Mouse (Mus musculus): ENCODE measurements around the gene Ina. TPM values are rescaled to one million over a fixed set of nuclear protein-coding genes. Genes with fewer than 3 reads are reported as not detected.
"Not testable (repeated sequence)": the region's sequence is repeated elsewhere in the genome, so short reads cannot be mapped to it uniquely, and the experiment has no call there.

Gene Ina
- total RNA-seq, 2 experiments from 2014 or later = 197 to 202 TPM

DNA sequence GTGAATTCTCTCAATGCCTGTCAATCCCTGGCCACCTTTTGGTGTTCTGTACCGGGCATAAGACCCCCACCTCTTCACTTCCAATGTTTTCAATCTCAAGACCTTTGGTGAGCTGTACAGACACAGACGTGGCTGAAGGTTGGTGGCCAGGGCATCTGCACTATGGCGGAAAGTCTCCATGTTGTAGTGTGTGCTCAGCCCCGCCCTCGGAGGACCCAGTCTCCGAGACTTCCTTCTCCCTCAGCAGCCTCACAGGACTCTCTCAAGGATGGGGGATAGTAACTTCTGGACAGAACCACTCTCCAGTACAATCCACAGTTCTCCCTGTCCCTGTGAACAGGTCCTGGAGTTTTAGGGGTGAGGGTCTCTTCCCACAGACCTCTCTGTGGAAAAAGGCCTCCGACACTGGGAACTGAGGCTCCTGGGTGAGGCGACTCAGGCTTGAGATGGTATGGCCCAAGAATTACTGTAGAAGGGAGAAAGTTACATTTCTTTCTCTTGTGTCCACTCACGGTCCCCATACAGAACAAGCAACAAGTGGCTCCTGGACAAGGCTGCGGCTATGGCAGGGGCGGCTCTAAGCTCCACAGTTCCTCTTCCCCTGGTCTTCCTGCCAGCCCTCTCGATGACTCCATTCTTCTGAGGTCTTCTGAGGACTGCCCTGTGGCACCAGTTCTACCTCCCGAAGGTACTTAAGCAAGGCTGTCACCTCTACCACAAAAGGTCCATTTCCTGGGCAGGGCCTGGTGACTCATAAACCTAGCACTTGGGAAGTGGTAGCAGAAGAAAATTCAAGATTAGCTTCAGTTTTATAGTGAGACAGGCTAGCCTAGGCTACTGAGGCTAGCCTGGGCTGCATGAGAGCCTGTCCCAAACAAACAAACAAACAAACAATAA is 29.5 kb upstream of the Ina start:
- no peak for DNase-seq (ENCODE audit: low spot score in 2 of 2)

DNA sequence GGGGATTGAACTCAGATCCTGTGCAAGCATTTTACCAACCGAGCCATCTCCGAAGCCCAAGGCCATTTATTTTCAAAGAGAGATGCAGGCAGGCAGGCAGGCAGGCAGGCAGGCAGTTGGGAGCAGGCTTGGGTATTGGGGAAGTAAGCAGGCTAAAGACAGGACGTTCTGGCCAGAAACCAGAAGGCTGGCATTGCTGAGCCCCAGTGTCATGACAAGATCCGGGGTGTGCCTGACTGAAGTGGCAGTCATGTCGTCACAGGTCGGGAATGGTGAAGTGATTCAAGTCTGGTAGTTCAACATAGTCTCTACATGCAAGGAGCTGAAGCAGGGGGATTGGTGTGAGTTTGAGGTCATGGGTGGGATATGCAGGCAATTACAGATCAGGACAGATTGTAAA is 26.9 kb upstream of the Ina start:
- no peak for DNase-seq (ENCODE audit: low spot score in 2 of 2)

DNA sequence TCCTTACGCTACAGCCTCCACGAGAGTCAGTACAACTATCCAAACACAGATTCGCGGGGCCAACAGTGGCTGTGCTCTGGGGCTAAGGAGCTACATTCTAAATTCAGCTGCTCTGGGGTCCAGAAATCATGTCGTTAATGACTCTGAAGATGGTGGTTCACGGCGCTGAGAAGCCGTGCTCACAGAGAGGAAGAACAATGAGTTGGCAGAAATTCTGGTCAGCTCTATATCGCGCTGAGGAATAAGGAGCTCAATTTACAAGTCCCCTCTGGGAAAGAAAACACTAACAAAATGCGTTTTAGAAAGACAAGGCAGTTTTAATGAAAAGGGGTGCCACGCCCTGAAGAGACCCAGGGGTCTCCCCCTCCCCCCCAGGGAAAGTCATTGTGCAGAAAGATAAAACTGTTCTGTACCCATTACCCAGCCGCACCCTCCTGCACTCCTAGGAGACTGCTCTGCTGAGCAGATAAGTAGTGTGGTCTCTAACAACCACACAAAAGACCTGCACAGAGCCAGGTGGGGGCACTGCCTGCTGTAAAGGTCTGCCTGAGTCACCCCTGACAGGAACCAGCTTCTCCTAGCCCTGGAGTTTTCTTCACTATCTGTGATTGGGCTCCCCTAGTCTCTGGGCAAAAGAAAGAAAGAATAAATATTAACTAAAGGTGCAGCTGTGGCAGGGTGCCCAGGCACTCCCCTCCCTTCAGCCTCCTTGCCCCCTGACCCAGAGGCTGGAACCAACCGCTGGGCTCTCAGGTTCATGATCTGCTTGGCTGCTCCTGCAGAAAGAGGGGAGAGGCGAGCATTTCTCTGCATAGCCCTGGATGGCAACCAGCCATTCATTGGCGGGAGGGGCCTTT is 26.0 kb upstream of the Ina start:
- no peak for DNase-seq (ENCODE audit: low spot score in 2 of 2)

DNA sequence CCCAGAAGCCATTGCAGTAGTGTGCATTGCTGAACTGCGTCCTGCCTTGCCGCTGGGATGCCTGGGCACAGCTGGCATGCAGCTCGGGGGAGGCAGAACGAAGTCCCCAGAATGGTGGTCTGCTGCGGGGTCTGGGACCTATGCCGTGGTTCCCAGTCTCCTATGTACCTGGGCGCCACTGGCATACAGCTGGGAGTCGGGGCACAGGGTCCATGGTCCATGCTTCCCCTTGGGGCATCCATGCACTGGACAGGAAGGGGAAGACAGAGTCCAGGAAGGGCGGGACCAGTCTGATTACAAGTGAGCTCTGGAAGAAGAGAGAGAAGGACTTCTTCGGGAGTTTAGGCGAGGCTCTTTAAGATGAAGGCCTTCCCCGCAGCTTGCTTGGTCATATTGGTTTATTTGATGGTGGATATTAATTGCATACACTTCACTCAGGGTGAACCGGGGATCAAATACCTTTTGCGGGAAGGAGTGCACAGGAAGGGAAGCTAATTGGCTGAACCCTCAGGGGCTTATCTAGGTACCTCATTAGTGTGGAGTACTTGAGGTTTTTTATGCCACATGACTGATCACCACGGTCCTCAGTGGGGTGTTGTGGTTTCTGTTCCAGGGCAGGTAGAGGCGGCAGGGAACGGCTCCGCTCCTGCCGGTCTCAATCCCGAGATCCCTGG is 24.9 kb upstream of the Ina start:
- no peak for DNase-seq (ENCODE audit: low spot score in 2 of 2)

DNA sequence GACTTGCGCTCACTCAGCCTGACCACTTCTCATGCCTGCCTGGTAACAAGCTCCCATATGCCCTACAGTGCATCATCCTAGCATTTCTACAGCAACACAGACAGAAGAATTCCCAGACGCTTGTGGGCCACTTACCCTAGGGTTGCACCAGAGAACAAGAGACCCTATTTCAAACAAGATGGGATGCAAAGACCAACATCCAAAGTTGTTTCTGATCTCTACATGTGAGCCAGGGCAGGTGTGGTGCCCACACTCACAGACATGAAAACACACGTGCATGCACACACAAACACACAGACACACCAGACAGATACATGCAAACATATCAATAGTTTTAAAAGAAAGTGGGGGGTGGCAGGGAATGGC is 24.4 kb upstream of the Ina start:
- DNase-seq (ENCODE audit: low spot score in 2 of 2) = no peak

DNA sequence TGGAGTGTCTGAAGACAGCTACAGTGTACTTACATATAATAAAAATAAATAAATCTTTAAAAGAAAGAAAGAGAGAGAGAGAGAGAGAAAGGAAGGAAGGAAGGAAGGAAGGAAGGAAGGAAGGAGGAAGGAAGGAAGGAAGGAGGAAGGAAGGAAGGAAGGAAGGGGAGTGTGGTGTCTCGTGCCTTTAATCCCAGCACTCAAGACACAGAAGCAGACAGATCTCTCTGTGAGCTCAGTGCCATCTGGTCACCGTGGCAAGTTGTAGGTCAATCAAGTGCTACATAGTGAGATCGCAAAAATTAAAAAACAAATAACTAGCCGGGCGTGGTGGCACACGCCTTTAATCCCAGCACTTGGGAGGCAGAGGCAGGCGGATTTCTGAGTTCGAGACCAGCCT is 23.9 kb upstream of the Ina start:
- DNase-seq (ENCODE audit: low spot score in 2 of 2) = not testable (repeated sequence)

DNA sequence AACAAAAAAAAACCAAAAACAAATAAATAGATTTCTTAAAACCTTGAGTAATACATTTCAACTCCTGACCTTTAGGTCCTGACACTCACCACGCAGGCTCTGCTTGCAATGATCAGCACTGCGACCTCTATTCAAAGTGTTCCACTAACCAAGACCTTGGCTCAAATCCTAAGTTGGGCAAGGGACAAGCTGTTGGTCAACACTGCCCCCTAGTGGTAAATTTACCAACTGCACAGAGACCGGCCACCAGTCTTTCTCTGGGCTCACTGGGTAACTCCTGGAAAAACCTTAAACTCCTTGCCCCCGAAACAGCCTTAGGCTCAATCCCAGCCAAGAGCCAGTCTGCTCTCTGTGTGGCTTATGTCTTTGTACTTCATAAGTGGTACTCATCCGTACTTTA is 23.4 kb upstream of the Ina start:
- DNase-seq (ENCODE audit: low spot score in 2 of 2) = peak; percentile 91

DNA sequence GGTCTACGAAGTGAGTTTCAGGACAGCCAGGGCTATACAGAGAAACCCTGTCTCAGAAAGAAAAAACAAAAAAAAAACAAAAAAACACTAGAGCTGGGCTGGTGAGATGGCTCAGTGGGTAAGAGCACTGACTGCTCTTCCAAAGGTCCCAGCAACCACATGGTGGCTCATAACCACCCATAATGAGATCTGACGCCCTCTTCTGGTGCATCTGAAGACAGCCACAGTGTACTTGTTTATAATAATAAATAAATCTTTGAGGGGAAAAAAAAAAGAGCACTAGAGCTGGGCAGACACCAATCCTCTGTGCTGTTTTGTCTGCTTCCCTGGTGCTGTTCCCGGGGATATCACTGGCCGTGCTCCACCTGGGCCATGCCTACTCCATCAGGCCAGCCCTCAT is 22.2 kb upstream of the Ina start:
- not testable (repeated sequence) for DNase-seq (ENCODE audit: low spot score in 2 of 2)

DNA sequence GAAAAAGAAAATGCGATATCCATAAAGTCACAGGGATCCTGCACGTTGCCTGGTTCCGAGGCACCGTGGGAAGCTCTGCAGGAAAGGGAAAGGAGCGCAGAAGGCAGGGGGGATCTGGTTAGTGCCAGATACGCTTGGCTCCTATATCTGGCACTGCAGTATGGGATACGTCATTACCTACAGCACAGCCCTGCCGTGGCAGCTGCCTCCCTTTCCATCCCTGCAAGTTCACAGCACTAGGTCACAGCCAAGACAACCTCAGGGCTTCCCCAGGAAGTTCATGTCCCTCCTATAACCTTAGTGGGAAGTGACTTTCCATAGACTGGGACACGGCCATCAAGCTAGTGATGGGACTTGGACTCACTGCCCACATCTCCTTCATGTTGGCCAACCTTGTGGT is 18.4 kb upstream of the Ina start:
- no peak for DNase-seq (ENCODE audit: low spot score in 2 of 2)

DNA sequence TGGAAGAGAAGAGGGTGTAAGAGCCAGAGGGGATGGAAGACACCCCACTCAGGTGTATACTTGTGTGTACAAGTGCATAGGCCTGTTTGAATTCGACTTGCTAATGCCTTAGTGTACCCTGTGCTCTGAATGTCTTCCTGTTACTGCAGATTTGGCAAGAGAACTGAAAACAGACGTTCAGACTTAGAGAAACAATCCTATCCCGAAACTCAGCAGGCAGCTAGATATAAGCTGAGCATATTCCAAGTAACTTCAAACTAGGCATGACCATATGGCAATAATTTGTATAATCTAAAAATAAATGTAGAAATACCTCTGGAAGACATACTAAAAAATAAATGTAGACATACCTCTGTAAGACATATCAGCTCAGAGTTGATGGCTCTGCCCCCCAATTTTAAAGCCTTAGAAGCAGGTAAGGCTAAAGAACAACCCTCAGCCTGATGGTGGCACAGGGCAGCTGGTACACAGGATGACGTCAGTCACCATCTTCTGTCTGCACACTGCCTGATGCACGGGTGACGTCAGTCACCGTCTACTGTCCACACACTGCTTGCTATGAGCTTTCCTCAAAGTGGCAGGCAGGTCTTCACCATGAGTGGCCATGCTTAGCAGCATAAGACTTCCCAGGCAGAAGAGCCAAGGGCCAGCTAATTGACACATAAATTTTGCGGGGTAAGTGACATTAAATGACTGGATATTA is 16.2 kb upstream of the Ina start:
- DNase-seq (ENCODE audit: low spot score in 2 of 2) = no peak

DNA sequence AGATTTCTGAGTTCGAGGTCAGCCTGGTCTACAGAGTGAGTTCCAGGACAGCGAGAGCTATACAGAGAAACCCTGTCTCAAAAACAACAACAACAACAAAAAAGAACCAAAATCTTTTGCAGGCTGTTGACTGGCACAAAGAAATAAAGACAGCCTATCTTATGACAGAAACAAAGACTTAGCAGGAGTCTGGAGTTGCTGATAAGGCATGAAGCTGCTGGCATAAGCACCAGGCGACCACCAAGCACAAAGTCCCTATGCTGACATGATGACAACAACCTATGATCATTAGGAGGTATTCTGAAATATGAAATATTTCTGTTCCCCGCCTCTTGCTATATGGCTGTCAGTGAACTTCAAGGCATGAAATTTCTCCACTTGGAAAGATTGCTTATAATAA is 15.5 kb upstream of the Ina start:
- DNase-seq (ENCODE audit: low spot score in 2 of 2) = no peak

DNA sequence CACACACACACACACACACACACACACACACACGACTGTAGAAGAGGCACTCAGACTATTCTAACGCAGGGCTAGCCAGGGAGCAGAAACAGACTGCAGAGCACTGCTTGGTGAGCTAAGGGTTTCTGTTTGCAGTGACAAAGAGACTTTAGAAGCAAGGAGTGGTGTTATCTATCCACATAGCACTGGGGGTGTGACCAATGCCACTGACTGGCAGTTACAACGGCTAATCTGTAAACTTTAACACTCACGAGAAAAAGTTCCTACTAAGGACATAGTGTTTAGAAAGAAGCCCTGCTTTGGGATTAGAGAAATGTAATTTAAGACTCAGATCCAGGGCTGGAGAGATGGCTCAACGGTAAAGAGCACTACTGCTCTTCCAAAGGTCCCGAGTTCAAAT is 14.7 kb upstream of the Ina start:
- DNase-seq (ENCODE audit: low spot score in 2 of 2) = no peak

DNA sequence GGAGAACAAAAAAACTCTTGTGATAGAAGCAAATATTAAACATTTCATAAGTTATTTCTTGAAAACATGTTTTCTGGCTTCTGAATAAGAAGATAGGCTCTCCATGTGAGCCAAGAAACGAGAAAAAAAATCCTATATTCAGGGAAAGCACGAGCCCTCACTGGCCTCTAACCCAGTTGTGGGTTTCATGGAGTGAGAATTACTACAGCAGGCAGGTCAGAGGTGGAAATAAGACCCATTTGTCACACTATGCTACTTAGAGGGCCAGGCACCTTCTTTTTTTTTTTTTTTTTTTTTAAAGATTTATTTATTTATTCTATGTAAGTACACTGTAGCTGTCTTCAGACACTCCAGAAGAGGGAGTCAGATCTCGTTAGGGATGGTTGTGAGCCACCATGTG is 14.1 kb upstream of the Ina start:
- DNase-seq (ENCODE audit: low spot score in 2 of 2) = not testable (repeated sequence)

DNA sequence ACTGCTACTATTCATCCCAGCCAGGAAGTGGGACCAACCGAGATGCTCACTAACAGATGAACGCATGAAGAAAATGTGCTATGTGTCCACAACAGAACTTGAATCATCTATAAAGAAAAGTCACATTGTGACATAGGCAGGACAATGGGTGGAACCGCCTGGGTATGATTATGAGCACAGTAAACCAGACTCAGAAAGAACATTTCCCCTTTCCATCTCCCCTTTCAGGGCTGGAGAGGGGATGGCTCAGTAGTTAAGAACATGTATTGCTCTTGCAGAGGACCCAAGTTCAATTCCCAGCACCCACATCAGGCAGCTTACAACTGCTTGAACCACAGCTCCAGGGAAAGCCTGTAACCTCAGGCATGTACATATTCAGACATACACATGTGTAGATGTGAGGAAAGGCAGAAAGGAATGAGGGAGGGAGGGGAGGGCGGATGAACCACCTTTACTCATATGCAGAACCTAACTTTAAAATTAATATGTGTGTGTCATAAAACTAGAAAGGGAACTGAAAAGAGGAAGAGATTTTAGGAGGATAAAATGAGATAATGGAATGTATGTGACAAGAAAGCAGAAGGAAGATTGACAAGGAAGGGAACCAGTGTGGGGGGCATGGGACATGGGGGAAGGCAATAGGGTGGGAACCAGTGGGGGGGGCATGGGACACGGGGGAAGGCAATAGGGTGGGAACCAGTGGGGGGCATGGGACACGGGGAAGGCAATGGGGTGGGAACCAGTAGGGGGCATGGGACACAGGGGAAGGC is 10.6 kb upstream of the Ina start:
- no peak for DNase-seq (ENCODE audit: low spot score in 2 of 2)

DNA sequence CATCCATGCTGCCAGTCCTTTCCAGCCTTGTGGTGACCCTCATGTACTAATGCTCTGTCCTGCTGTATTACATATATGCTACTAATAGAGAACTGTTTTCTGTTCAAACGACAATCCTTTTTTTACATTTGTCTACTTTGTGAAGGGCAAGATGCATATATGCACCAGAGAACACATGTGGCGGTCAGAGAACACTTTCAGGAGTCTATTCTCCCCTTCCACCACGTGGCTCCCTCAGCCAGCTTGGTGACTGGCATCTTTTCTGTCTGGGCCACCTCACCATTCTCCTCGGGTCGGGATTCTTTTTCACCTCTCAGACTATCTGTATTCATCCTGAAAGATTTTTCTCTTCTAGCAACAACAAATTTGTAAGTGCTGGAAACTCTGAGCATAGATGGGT is 8.6 kb upstream of the Ina start:
- DNase-seq (ENCODE audit: low spot score in 2 of 2) = no peak

DNA sequence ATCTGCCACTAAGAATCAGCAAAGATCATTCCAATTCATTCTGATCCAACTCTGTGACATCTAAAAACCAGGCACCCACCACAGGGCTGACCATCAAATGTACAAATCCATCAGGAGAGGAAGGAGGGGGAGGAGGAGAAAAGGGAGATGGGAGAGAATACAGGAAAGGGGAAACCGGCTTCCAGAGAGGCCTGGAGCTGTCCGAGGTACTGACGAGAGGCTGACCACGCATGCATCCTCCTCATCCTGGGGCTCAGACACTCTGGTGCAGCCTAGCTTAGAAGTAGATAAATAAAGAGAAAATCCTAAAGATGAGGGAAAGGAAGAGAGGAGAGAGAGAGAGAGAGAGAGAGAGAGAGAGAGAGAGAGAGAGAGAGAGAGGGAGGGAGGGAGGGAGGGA is 8.2 kb upstream of the Ina start:
- DNase-seq (ENCODE audit: low spot score in 2 of 2) = peak; percentile 53

DNA sequence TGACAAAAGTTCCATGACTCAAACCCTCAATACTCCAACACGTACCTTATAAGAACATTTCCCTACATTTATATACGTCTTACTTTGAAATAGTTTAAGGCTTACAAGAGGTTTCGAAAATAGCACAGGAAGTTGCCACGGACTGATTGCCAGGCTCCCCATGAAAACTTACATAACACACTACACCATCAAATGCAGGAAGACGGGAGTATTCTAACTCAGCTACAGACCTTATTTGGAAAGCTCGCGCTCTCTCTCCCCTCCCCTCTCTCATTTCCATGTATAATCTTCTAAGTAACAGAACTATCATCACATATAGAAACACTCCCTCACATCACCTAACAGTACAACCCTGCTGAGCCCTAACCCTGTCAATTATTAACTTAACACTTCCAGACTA is 5.1 kb upstream of the Ina start:
- no peak for DNase-seq (ENCODE audit: low spot score in 2 of 2)

DNA sequence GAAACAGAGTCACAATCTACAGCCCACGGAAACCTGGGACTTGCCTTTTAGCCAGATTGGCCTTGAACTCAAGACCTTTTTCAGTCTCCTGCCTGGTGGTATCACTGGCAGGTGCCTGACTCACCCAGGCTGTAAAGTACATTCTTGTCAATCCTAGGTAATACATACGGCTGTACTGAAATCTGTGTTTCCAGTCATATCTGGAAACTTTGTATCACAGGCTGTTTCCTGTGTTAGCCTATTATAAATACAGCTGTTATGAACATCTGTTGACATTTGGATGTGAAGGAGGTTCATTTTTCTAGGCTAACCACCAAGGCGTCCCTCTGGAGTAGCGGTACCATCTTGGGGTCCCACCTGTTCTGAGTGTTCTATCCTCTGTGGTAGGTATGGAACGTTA is 4.6 kb upstream of the Ina start:
- no peak for DNase-seq (ENCODE audit: low spot score in 2 of 2)

DNA sequence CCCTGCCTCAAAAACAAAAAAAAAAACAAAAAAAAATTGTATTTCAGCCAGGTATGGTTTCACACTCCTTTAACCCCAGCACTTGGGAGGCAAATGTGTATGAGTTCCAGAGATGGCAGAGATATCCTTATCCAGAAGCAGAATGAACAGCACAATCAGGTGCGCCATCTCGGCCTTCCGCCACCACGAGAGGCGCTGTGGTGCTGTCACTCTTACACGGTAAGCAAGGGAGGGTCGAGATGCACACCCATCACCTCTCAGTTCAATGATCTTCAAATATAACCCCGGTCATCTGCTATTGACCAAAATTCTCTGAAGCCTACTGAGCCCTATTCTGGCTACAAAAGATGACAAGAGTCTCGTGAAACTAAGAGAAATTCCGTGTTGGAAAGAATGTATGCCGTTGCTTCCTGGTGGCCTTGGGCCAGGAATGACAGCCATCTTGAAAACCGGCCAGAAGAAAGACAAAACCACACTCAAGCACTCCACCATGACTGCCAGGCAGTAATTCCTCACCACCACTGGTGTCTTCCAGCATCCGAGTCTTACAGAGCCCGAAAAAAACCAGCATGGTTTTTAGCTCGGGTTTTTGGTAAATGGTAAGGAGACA is 1.9 kb upstream of the Ina start:
- DNase-seq (ENCODE audit: low spot score in 2 of 2) = no peak
